Mouse (Mus musculus) heart, postnatal 36 days (tissue): ENCODE measurements around the gene Ephb2. TPM values are rescaled to one million over a fixed set of nuclear protein-coding genes. Genes with fewer than 3 reads are reported as not detected.

Experiments
- DNase-seq, 2 experiments: peaks; one replicate each; pipeline ENCODE4 v3.0.0; 2021 to 2022
- intact Hi-C: fragments of 180-260 bp; cut with DNase I; formaldehyde crosslinking; loops from one replicate; pipeline ENCODE4 v1.15.1; 2025
- total RNA-seq, 2 experiments: library from RNA; stranded (reverse); gene quantifications; 2 replicates each; pipeline ENCODE4 v1.2.3; 2021

Gene Ephb2
- total RNA-seq, result under 1 TPM; 0.16 to 0.39 TPM

- intact Hi-C loops, result no loop called here
- DNase-seq, result peak; percentile 64 to 71
Measured at GRCm38 (mm10) chr4:136835621-136836386, at the start of gene Ephb2. Ephb2 (minus strand) TSS chr4:136835988.

GRCm38 (mm10) chr4:136878601-136879000 lies 42.8 kb upstream of the Ephb2 start:
- intact Hi-C loops, result no loop called here
- no peak for DNase-seq

DNA sequence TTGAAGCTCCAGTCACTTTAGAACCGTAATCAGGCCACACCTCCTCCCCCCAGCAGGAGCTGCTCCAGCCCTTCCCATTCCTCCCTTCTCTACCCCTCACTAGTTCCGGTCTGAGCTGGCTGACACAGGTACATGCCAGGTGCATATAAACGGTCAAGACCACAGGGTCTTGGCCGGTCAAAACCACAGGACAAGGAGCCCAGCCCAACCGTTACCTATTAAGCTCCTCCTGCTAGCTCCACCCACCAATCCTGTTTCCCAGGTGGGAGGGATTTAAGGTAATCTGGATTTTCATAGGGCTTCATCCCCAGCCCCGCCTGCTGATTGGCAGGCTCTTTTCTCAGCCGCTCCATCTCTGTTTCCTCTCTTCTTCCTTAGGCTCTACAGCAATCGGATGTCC lies 42.4 kb upstream of the Ephb2 start:
- no peak for DNase-seq
- intact Hi-C loops, result no loop called here

- DNase-seq, result peak in 1 of 2 experiments; percentile 17
- intact Hi-C loops, result no loop called here
Measured at GRCm38 (mm10) chr4:136876971-136877370, 41.2 kb upstream of the Ephb2 start.

GRCm38 (mm10) chr4:136875012-136875411 lies 39.2 kb upstream of the Ephb2 start:
- intact Hi-C loops, result no loop called here
- DNase-seq, result no peak

GRCm38 (mm10) chr4:136868371-136868770 lies 32.6 kb upstream of the Ephb2 start:
- intact Hi-C loops, result no loop called here
- DNase-seq, result no peak

- intact Hi-C loops, result no loop called here
- DNase-seq, result no peak
Measured at GRCm38 (mm10) chr4:136867690-136868345, 32.0 kb upstream of the Ephb2 start.

DNA sequence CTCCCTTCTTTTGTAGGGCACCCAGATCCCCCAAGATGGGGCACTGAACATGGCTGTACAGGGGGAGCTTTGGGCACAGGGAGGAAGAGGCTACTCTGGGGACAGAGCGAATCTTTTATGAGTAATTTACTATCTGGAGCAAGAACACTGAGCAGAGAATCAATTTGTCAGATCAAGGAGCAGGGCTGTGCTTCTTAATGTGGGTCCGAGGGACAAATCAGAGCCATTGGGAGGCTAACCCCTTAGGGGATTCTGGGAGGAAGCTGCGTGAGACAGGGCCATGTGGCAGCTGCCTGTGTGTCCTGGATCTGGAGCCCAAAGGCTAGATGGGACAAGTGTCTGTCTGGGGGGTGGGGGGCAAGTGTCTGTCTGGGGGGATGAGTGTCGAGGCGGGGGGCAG lies 29.7 kb upstream of the Ephb2 start:
- intact Hi-C loops, result no loop called here
- DNase-seq, result no peak

- DNase-seq, result no peak
- intact Hi-C loops, result no loop called here
Measured at GRCm38 (mm10) chr4:136864751-136865470, 29.1 kb upstream of the Ephb2 start.

GRCm38 (mm10) chr4:136863517-136863916 lies 27.7 kb upstream of the Ephb2 start:
- intact Hi-C loops, result no loop called here

GRCm38 (mm10) chr4:136862411-136862810 lies 26.6 kb upstream of the Ephb2 start:
- DNase-seq, result no peak
- intact Hi-C loops, result no loop called here

More at GRCm38 (mm10) chr4:136863517-136863916, 27.7 kb upstream of the Ephb2 start:
- no peak for DNase-seq

DNA sequence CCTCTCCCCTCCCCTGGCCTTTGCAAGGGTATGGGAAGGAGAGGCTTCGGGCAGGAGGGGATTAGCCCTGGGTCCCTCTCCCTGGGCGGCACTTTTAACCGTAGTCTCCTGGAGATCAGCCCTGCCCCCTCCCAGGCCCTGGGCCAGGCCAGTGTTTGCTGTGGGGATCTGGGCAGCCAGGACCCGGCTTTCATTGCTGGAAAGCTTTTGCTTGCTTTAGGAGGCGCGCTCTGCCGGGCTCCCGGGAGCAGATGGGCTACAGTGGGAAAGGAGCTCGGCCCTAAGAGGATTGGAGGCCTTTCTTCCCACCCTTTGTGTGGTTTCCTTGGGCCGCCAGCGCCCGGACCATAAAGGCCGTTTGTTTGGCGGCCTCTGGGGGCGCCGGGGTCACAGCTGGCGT lies 26.0 kb upstream of the Ephb2 start:
- DNase-seq, result no peak
- intact Hi-C loops, result no loop called here

- intact Hi-C loops, result no loop called here
- no peak for DNase-seq
Measured at GRCm38 (mm10) chr4:136860022-136860421, 24.2 kb upstream of the Ephb2 start.

GRCm38 (mm10) chr4:136855081-136855480 lies 19.3 kb upstream of the Ephb2 start:
- no peak for DNase-seq
- intact Hi-C loops, result no loop called here

- no peak for DNase-seq
- intact Hi-C loops, result no loop called here
Measured at GRCm38 (mm10) chr4:136852989-136853388, 17.2 kb upstream of the Ephb2 start.

- DNase-seq, result no peak
- intact Hi-C loops, result no loop called here
Measured at GRCm38 (mm10) chr4:136852119-136852518, 16.3 kb upstream of the Ephb2 start.

- intact Hi-C loops, result no loop called here
- no peak for DNase-seq
Measured at GRCm38 (mm10) chr4:136848565-136848964, 12.8 kb upstream of the Ephb2 start.

GRCm38 (mm10) chr4:136847166-136847565 lies 11.4 kb upstream of the Ephb2 start:
- intact Hi-C loops, result no loop called here
- no peak for DNase-seq

DNA sequence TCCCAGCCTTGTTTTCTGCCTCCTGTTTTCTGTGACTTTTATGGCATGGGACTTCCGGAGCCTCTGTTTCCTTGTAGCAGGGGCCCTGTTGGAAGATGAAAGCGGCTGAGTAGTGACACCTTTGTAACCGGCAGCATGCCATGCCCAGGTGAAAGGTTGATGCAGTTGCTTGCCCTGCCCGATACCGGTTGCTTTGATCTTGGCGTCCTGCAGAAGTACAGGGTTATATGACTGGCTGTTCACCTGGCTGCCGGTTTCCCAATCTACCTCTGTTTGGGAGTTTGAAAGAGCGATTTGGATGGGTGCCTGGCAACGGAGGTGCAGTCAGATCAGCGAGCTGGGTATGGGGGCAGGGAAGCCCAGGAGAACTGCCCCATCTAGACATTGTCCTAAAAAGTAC lies 7.0 kb upstream of the Ephb2 start:
- no peak for DNase-seq
- intact Hi-C loops, result loop anchor here (5.0 kb wide), 1 partner anchor 101 kb away; no protein-coding TSS in a partner anchor

DNA sequence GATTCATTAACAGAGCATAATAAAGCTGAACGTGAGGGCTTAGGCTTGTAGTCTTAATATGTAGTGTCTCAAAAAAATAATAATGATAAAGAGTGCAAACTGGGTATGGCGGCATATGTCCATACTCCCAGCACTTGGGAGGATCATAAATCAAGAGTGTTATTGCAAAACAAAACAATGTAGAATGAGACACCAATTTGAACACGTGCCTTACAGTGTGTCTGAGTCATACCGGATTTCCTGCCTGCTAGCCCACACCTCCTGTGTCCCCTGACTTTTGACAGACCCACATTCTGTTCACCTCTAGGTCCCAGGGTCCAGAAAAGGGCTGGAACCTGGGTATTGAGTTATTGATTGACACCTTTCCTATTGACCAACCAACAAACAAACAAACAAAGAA lies 6.2 kb upstream of the Ephb2 start:
- intact Hi-C loops, result loop anchor here (5.0 kb wide), 1 partner anchor 100 kb away; no protein-coding TSS in a partner anchor
- DNase-seq, result no peak

DNA sequence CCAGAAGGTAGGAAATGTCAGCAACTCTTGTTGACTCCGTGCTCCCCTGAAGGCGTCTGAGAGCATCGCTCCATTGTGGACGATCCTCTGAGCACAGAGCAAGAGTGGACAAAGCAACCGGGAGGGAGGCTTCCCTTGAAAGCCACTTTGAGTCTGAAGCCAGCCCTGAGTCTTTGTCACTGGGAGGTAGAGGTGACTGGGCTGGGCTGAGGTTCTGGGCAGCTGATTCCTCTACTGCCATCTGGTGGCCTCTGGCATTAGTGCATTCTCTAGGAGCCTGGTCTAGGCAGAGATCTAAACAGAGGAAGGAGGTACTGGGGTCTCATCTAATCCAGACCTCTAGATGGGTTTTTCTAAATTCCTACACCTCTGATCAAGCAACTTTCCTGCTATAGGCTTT lies 5.3 kb upstream of the Ephb2 start:
- DNase-seq, result peak; percentile 79 to 82
- intact Hi-C loops, result loop anchor here (1.0 to 5.0 kb wide), 3 partner anchors 99 to 163 kb away; no protein-coding TSS in a partner anchor
